Mouse (Mus musculus) liver, postnatal 0 days (tissue): ENCODE measurements at regions not wholly inside any gene's neighbourhood (a gene's known extent, or its start where the extent isn't known, plus 50 kb on each side); places are given as distances from the start of the nearest gene placed in this dataset.

Source experiments
- ATAC-seq: fragments of 200-750 bp; cut with Nextera tagmentation; 2 replicates; pipeline ENCODE4 v1.8.0; 2017; ENCODE audit warnings: mild to moderate bottlenecking, moderate library complexity
- DNase-seq: peaks from one replicate; pipeline ENCODE4 v3.0.0-alpha.2; 2016
- H3K27ac ChIP-seq: fragments of 300-500 bp; sonication (generic); 2 replicates; pipeline ENCODE4 v1.5.1; 2014; ENCODE audit warnings: antibody characterized with exemption, moderate library complexity, mild to moderate bottlenecking, low read depth
- H3K27me3 ChIP-seq: fragments of 300-500 bp; sonication (generic); 2 replicates; pipeline ENCODE4 v1.6.1; 2014; ENCODE audit warnings: low read length, control low read depth, mixed read lengths; ENCODE audit not compliant: insufficient read depth
- H3K36me3 ChIP-seq: fragments of 300-500 bp; sonication (generic); replicated peaks from 2 replicates; pipeline ENCODE4 v1.6.1; 2014; ENCODE audit warnings: mild to moderate bottlenecking, control low read depth, low read length, moderate library complexity, mixed read lengths; ENCODE audit not compliant: insufficient read depth
- H3K4me1 ChIP-seq: fragments of 300-500 bp; sonication (generic); 2 replicates; pipeline ENCODE4 v1.6.1; 2014; ENCODE audit warnings: antibody characterized with exemption, mild to moderate bottlenecking, control low read depth; ENCODE audit not compliant: insufficient read depth
- H3K4me2 ChIP-seq: fragments of 300-500 bp; sonication (generic); 2 replicates; pipeline ENCODE4 v1.6.1; 2014; ENCODE audit warnings: low read depth, mild to moderate bottlenecking, low read length, moderate library complexity, mixed read lengths
- H3K4me3 ChIP-seq: fragments of 300-500 bp; sonication (generic); 2 replicates; pipeline ENCODE4 v1.5.1; 2014; ENCODE audit warnings: low read depth, low read length
- H3K9ac ChIP-seq: fragments of 300-500 bp; sonication (generic); replicated peaks from 2 replicates; pipeline ENCODE4 v1.6.1; 2014; ENCODE audit warnings: mild to moderate bottlenecking, moderate library complexity
- H3K9me3 ChIP-seq: fragments of 300-500 bp; sonication (generic); 2 replicates; pipeline ENCODE4 v1.6.1; 2016; ENCODE audit warnings: mild to moderate bottlenecking, control low read depth, low read length, mixed read lengths
- CTCF ChIP-seq: sonication (generic); IDR thresholded peaks from 2 replicates; pipeline ENCODE4 v1.5.1; 2016; ENCODE audit warnings: antibody characterized with exemption, low read depth
- EP300 ChIP-seq: IDR thresholded peaks from 2 replicates; pipeline ENCODE4 v1.6.1; 2016; ENCODE audit warnings: antibody characterized with exemption, low read depth, mild to moderate bottlenecking
- WGBS: fragments of 180-500 bp; shearing (Covaris S2); extraction: QIAGEN DNeasy Blood & Tissue Kit; methylation state at CpG from one replicate; pipeline ENCODE4 v1.1.7; 2014; ENCODE audit not compliant: insufficient replicate concordance; 5-methylcytosine and 5-hydroxymethylcytosine counted together

GRCm38 (mm10) chr3:68758609-68759008 lies 68.2 kb downstream of the Il12a start:
- TF ChIP-seq CTCF (no peak), EP300 (no peak)
- Histone ChIP-seq H3K4me3 (no peak overlapping the region), H3K4me2 (no peak overlapping the region), H3K9ac (no peak overlapping the region), H3K9me3 (no peaks in the 10 kb centered on the region), H3K4me1 (peaks cover 11% of the 10 kb centered on the region), H3K36me3 (no peaks in the 10 kb centered on the region), H3K27ac (no peak overlapping the region), H3K27me3 (no peaks in the 10 kb centered on the region)
- ATAC-seq (no peak), DNase-seq (no peak)

DNA sequence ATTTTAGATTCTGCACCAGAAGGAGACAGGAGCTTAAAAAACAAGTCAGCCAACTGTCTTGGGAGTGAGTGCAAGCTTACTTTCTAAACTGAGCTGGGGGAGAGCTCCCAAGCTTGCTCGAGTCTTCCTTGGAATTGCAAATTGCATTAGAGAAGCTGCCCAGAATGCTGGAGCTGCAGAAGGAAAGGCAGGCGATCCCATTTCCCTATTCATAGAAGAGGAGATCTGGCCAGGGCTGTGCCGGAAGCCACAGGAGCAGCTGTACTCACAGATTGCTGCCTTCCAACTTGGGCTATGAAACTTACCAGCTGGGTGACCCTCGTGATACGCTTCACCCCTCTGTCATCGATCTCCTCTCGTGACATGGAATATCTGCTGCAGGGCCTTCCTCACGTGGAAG lies 68.9 kb downstream of the Il12a start:
- H3K4me2 ChIP-seq = no peak overlapping the region
- no peak overlapping the region for H3K27ac ChIP-seq
- no peaks in the 10 kb centered on the region for H3K36me3 ChIP-seq
- H3K9me3 ChIP-seq = no peaks in the 10 kb centered on the region
- ATAC-seq (no peak), DNase-seq (peak; percentile 18)
- H3K27me3 ChIP-seq = no peaks in the 10 kb centered on the region
- 35% methylated on average over 8 of the region's 8 CpGs for WGBS
- H3K4me1 ChIP-seq = peaks cover 12% of the 10 kb centered on the region
- no peak overlapping the region for H3K9ac ChIP-seq
- no peak overlapping the region for H3K4me3 ChIP-seq
- TF ChIP-seq CTCF (no peak), EP300 (no peak)

DNA sequence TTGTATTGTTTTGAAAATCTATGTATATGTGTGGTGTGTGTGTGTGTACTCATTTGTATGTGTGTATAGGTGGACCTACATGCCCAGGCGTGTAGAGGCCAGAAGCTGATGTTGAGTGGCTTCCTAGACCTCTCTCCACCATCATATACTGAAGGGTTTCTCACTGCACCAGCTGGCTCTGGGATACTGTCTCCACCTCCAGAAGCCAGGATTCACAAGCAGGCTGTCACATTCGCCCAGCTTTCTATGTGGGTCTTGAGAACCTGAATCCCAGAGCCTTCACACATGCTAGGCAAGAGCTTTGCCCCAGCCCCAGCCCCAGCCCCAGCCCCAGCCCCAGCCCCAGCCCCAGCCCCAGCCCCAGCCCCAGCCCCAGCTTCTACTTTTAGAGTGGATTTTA lies 70.4 kb downstream of the Il12a start:
- Histone ChIP-seq H3K27ac (no peak overlapping the region), H3K4me2 (no peak overlapping the region), H3K36me3 (no peaks in the 10 kb centered on the region), H3K4me1 (peaks cover 24% of the 10 kb centered on the region), H3K4me3 (no peak overlapping the region), H3K9ac (no peak overlapping the region), H3K27me3 (no peaks in the 10 kb centered on the region), H3K9me3 (no peaks in the 10 kb centered on the region)
- 60% methylated on average over 2 of the region's 2 CpGs for WGBS
- TF ChIP-seq EP300 (no peak), CTCF (no peak)
- ATAC-seq (no peak), DNase-seq (no peak)

DNA sequence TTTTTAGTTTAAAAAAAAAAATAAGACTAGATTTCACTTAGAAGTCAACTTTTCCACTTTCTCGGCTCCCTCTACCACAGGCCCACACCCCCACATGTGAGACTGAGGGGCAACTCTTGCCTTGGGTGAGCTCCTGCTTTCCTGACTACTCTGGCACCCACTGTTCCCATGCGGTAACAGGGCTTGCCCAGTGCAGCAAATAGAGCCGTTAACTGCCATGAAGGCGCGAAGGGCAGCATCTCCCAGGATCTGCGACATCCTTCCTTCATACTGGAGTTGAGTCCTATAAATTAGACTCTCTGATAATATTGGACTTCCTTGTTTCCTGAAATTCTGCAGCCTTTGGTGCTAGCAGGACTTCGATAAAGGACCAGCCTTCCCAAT lies 70.8 kb downstream of the Il12a start:
- ATAC-seq (no peak), DNase-seq (no peak)
- H3K4me3 ChIP-seq = no peak overlapping the region
- H3K36me3 ChIP-seq = no peaks in the 10 kb centered on the region
- H3K27me3 ChIP-seq = no peaks in the 10 kb centered on the region
- H3K9ac ChIP-seq = no peak overlapping the region
- H3K4me2 ChIP-seq = peak overlapping the region; percentile 33
- no peaks in the 10 kb centered on the region for H3K9me3 ChIP-seq
- TF ChIP-seq CTCF (no peak), EP300 (no peak)
- H3K4me1 ChIP-seq = peaks cover 27% of the 10 kb centered on the region
- H3K27ac ChIP-seq = 0 out of 2 replicates have a peak overlapping the region, but pooled peaks have one; percentile 22
- WGBS = 35% methylated on average over 7 of the region's 7 CpGs

- H3K4me1 ChIP-seq = peaks cover 27% of the 10 kb centered on the region
- peak; percentile 58 for ATAC-seq
- no peak overlapping the region for H3K9ac ChIP-seq
- H3K27ac ChIP-seq = 0 out of 2 replicates have a peak overlapping the region, but pooled peaks have one; percentile 22
- peak overlapping the region; percentile 33 for H3K4me2 ChIP-seq
- 11% methylated on average over 11 of the region's 11 CpGs for WGBS
- no peaks in the 10 kb centered on the region for H3K27me3 ChIP-seq
- DNase-seq = peak; percentile 15
- H3K9me3 ChIP-seq = no peaks in the 10 kb centered on the region
- H3K4me3 ChIP-seq = no peak overlapping the region
- H3K36me3 ChIP-seq = no peaks in the 10 kb centered on the region
- TF ChIP-seq CTCF (no peak), EP300 (no peak)
These were observed 71.3 kb downstream of the Il12a start for GRCm38 (mm10) chr3:68761626-68762331.

GRCm38 (mm10) chr3:68762988-68763387 lies 72.5 kb downstream of the Il12a start:
- H3K27me3 ChIP-seq = no peaks in the 10 kb centered on the region
- no peak overlapping the region for H3K4me2 ChIP-seq
- ATAC-seq (no peak), DNase-seq (no peak)
- no peak overlapping the region for H3K27ac ChIP-seq
- peaks cover 27% of the 10 kb centered on the region for H3K4me1 ChIP-seq
- H3K36me3 ChIP-seq = no peaks in the 10 kb centered on the region
- H3K9me3 ChIP-seq = no peaks in the 10 kb centered on the region
- TF ChIP-seq CTCF = no peak
- TF ChIP-seq EP300 = no peak
- H3K4me3 ChIP-seq = no peak overlapping the region
- no peak overlapping the region for H3K9ac ChIP-seq
- 78% methylated on average over 8 of the region's 8 CpGs for WGBS

DNA sequence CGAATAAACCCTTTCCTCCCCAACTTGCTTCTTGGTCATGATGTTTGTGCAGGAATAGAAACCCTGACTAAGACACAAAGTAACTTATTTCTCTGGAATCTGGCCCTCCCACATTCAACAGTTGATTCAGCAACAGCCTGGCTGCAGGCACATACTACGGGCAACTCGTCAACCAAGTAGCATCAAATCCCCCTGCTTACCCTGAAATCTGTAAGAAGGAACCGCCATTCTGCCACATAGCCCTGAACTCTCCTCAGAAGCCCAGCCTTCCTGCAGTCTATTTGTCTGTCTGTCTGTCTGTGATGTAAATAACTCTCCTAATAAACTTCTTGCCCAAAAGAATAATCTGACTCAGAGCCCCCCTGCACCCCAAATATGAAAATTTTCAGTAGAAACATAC lies 73.9 kb downstream of the Il12a start:
- 65% methylated on average over 4 of the region's 4 CpGs for WGBS
- Histone ChIP-seq H3K9ac (no peak overlapping the region), H3K27me3 (no peaks in the 10 kb centered on the region), H3K27ac (no peak overlapping the region), H3K4me3 (no peak overlapping the region), H3K4me2 (no peak overlapping the region), H3K4me1 (peaks cover 27% of the 10 kb centered on the region), H3K36me3 (no peaks in the 10 kb centered on the region), H3K9me3 (no peaks in the 10 kb centered on the region)
- ATAC-seq (no peak), DNase-seq (no peak)
- TF ChIP-seq EP300 = no peak
- no peak for TF ChIP-seq CTCF
